Mouse (Mus musculus): ENCODE data around the gene P3h3. TPM values are rescaled to one million over a fixed set of nuclear protein-coding genes. Genes with fewer than 3 reads are reported as not detected.
A peak's percentile ranks its signal among the peaks of the same experiment; 100 is the strongest.
"Not testable (repeated sequence)": the region's sequence is repeated elsewhere in the genome, so short reads cannot be mapped to it uniquely, and the experiment has no call there.

Gene P3h3
- polyA plus RNA-seq, 1 experiment: 123 TPM

DNA sequence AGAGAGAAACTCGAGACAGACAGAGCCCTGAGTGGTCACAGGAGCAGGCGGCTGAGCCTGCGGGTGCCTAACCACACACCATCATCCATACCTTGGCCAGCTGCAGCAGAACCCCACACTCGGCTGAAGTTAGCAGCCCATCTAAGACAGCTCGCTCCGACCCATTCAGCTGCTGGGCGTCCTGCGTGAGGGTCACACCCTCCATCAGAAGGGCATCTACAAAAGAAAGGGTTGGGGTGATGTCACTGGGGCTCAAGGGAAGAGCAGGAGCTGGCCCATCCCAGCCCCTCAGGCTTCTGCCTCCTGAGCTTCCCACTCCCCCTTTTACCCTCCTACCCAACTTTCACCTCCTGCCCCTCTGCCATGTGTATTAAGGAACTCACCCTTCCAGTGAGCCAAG, 7.0 kb downstream of the P3h3 start:
- TF ChIP-seq CTCF (IDR thresholded peaks at IDR 0.05; ENCODE audit: borderline replicate concordance, extremely low read depth, insufficient read depth, insufficient read length) (no peak), POLR2A (IDR thresholded peaks at IDR 0.05; ENCODE audit: borderline replicate concordance, extremely low read depth, insufficient read depth, insufficient read length, poor library complexity, severe bottlenecking) (no peak)
- no peak for DNase-seq (ENCODE audit: low read depth)

DNA sequence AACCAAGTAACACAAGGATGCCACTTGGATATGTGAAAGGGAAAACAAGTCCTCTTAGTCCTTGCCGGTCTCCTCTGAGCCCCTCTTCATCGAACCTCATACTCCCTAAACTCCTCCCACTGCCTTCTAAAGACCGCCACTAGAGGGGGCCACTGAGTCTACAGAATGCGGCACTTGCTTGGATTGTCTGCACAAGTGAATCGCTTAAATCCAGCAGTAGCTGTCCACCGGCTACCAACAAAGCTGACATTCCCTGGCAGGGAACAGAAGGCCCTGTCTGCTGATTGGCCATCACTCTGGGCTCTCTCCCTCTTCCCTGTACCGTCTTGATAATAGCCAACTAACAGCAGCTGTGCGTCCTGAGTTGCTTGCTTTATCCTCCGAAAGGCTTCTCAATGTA, 10.2 kb downstream of the P3h3 start:
- TF ChIP-seq CTCF (IDR thresholded peaks at IDR 0.05; ENCODE audit: borderline replicate concordance, extremely low read depth, insufficient read depth, insufficient read length): peak; percentile 97
- no peak for TF ChIP-seq POLR2A (IDR thresholded peaks at IDR 0.05; ENCODE audit: borderline replicate concordance, extremely low read depth, insufficient read depth, insufficient read length, poor library complexity, severe bottlenecking)
- peak; percentile 97 for DNase-seq (ENCODE audit: low read depth)

DNA sequence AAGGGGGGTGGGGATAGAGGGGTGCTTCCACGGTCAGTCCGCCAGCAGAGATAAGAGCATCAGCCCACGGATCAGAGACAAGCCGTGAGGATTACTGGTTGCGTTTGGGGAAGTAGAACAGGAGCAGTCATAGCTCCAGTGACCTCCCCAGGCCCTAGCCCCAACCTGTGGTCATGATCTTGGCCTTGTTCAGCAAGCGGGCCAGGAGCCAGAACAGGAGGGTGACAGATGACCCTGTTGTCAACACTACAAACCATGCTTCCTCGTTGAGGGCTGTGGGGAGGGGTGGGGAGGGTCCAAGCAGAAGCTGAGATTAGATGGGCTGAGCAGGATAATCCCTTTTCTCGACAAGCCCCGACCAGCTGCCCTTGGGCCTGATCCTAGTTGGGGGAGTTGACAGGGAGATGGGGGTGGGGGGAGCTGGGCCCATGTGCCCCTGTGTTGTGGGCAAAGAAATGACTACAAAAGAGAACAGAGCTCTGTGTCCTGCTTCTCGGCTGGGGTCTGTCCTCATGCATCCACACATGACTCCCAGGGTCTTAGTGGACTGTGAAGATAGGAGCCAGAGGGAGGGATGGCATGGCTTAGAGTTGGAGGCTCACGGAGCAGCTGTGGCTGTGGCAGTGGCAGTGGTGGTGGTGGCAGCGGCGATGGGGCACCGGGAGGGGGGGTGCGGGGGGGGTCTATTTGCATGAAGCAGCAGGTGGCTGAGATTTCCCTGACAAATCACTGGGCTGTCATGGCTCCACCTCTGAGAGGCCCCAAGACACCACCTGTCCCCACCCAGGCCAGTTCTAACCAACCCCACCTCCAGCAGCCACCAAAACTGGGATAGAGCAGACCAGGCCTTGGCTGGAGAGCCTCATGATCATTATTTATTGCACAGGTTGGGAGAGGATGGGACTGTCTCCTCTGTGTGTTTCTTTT, 17.0 kb downstream of the P3h3 start, which contains the start of gene Gnb3:
Gene Gnb3, minus strand, starts transcription at position 35 of the 927 bp plus-strand sequence.
- TF ChIP-seq POLR2A (IDR thresholded peaks at IDR 0.05; ENCODE audit: borderline replicate concordance, extremely low read depth, insufficient read depth, insufficient read length, poor library complexity, severe bottlenecking): no peak
- peak; percentile 53 for DNase-seq (ENCODE audit: low read depth)

DNA sequence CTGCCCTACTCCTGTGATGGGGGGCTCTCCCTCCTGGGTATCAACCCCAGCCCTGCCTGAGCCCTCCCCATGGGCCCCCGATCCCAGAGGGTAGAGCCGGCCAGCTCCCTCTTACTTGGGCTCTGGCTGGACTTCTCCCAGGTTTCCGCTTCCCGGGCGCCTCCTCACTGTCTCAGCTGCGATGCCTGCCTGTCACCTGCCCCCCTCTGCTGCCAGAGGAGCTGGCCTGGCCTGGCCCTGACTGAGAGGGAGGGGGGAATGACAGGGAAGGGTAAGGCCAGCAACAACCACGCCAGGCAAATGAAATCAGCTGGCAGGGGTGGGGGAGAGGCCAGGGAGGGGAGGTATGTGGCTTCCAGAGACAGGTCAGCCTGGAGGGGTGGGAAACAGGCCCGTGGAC, 17.7 kb downstream of the P3h3 start:
- DNase-seq (ENCODE audit: low read depth): peak; percentile 30
- no peak for TF ChIP-seq POLR2A (IDR thresholded peaks at IDR 0.05; ENCODE audit: borderline replicate concordance, extremely low read depth, insufficient read depth, insufficient read length, poor library complexity, severe bottlenecking)
- TF ChIP-seq CTCF (IDR thresholded peaks at IDR 0.05; ENCODE audit: borderline replicate concordance, extremely low read depth, insufficient read depth, insufficient read length): no peak

DNA sequence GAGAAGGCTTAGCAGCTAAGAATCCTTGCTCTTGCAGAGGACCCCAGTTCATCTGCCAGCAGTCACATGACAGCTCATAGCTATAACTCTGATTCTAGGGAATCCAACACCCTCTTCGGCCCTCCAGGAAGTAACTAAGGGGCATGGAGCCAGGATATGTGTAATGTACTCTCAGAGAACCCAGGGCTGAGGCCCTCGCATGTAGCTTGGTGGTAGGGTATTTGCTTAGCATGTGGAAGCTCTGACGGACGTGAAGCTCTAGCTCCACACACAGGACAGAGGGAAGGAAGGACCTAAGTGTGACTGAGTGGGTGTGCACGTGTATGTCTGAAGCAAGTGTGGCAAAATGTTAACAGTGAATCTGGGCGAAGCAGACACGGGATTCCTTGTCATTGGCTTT, 21.1 kb downstream of the P3h3 start:
- DNase-seq (ENCODE audit: low read depth): no peak
- no peak for TF ChIP-seq CTCF (IDR thresholded peaks at IDR 0.05; ENCODE audit: borderline replicate concordance, extremely low read depth, insufficient read depth, insufficient read length)
- TF ChIP-seq POLR2A (IDR thresholded peaks at IDR 0.05; ENCODE audit: borderline replicate concordance, extremely low read depth, insufficient read depth, insufficient read length, poor library complexity, severe bottlenecking): no peak

DNA sequence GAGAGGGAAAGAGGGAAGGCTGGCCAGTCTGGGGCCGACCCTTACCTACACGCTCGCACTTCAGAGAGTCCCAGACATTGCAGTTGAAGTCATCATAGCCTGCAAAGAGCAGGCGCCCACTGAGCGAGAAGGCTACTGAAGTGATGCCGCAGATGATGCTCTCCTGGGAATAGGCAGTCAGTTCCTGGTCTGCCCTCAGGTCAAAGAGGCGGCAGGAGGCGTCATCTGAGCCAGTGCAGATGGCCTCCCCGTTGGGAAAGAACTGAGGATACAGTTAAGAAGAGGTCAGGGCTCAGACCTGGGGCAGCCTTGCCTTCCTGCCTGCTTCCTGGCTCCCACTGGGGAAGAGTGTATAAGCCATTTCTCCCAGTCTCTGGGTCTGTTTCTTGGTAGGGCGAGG, 22.0 kb downstream of the P3h3 start:
- TF ChIP-seq CTCF (IDR thresholded peaks at IDR 0.05; ENCODE audit: borderline replicate concordance, extremely low read depth, insufficient read depth, insufficient read length) (no peak), POLR2A (IDR thresholded peaks at IDR 0.05; ENCODE audit: borderline replicate concordance, extremely low read depth, insufficient read depth, insufficient read length, poor library complexity, severe bottlenecking) (no peak)
- DNase-seq (ENCODE audit: low read depth): no peak

DNA sequence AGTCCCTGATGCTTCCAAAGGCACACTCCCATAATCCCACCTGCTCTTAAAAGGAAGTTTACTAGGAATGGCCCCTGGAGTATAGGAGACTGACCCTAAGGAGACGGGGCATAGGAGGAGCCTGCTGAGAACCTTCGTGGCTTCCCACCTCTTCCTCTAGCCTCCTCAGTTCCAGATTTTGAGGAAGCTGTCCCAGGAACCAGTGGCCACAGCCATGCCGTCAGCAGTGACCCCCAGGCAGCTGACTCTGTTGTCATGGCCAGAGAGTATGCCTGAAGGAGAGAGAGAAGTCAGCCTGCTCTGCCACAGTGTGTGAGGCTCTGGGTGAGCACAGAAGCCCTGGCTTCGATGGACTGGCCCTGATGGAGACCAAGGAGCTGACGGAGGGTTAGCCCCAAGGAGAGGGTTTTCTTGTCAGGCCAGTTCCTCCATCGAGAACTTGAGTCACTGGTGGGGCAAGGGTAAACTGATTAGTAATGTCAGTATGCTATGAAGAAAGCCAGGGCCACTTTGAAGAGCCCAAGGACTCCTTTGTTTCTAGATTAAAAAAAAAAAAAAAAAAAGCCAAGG, 23.0 kb downstream of the P3h3 start:
- TF ChIP-seq CTCF (IDR thresholded peaks at IDR 0.05; ENCODE audit: borderline replicate concordance, extremely low read depth, insufficient read depth, insufficient read length) (no peak), POLR2A (IDR thresholded peaks at IDR 0.05; ENCODE audit: borderline replicate concordance, extremely low read depth, insufficient read depth, insufficient read length, poor library complexity, severe bottlenecking) (no peak)

DNA sequence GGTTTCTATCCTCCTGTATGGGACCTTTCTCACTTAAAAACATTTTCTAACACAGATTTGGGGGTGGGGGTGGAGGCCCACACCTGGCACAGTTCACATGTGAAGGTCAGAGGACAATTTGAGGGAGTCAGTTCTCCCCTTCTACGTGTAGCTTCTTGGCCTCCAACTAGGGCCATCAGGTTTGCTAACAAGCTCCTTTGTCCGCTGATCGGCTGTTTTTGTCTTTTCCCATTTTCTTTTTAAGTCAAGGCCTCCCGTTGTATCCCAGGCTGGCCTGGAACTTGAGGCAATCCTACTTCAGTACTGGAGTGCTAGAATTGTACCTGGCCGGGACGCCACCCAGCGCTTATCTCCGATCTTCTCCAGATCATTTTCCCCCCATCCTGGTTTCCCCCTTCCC, 25.9 kb downstream of the P3h3 start:
- TF ChIP-seq CTCF (IDR thresholded peaks at IDR 0.05; ENCODE audit: borderline replicate concordance, extremely low read depth, insufficient read depth, insufficient read length) (no peak), POLR2A (IDR thresholded peaks at IDR 0.05; ENCODE audit: borderline replicate concordance, extremely low read depth, insufficient read depth, insufficient read length, poor library complexity, severe bottlenecking) (no peak)
- DNase-seq (ENCODE audit: low read depth): no peak

More for the DNA sequence above, 23.0 kb downstream of the P3h3 start:
- DNase-seq (ENCODE audit: low read depth): no peak

DNA sequence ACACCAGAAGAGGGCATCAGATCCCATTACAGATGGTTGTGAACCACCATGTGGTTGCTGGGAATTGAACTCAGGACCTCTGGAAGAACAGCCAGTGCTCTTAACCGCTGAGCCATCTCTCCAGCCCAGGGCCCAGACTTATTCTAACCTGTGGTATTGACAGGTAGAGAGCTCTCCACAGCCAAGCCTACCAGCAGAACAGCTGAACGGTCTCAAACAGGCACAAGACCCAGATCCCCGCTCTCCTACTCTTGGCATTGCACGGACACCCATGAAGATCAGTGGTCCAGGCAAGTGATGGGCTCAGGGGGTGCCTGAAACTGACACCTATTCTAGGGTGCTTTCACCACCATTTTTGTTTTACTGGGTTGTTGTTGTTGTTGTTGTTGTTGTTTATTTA, 26.4 kb downstream of the P3h3 start:
- not testable (repeated sequence) for DNase-seq (ENCODE audit: low read depth)

DNA sequence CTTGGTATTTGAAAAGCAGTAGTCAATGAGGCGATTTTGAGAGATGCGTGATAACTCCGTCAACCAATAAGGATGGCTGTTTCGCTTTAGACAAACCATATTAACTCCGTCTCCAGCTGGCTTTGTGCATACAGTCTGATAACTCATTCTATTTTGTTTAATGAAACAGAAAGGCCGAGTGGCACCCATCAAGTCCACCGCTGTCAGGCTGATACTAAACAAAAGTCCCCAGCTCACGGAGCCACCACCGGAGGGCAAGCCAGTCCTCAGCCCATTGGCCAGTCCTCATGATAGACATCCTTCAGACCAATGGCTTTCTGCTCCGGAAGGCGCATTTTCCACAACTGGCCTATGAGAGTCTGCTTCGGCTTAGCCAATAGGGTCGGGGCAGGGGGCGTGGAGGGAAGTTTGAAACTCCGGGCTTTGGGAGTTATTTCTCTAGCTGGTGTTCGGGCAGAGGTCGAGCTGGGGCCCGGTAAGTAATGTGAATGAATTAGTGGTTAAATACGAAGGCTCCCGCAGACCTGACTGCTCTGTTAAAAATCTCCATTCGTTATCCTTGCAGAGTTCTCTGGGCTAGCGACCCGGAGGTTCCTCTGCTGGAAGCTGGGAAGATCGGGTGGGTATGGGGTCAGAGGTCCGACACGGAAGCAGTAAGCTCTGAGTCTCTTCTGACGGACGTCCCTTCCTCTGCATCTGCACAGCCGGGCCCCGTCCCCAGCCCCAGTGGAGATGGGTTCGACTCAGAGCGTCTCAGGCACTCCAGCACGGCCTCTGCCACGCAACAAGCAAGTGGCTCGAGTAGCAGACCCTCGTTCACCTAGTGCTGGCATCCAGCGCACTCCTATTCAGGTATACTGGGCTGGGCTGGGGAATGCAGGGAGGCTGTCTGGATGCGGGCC, 27.5 kb downstream of the P3h3 start:
- TF ChIP-seq POLR2A (IDR thresholded peaks at IDR 0.05; ENCODE audit: borderline replicate concordance, extremely low read depth, insufficient read depth, insufficient read length, poor library complexity, severe bottlenecking): no peak
- peak; percentile 2; the same call in 1 of the 2 replicates for TF ChIP-seq CTCF (IDR thresholded peaks at IDR 0.05; ENCODE audit: borderline replicate concordance, extremely low read depth, insufficient read depth, insufficient read length)
- DNase-seq (ENCODE audit: low read depth): peak; percentile 99

Measured in brain, embryonic 14.5 days (tissue).